Mouse (Mus musculus): Measurements from ENCODE around the gene Txlng. TPM values are rescaled to one million over a fixed set of nuclear protein-coding genes. Genes with fewer than 3 reads are reported as not detected.

Txlng gene
- polyA plus RNA-seq (2012; rRNA removed): 13.4 and 13.9 TPM in 2 replicates

DNA sequence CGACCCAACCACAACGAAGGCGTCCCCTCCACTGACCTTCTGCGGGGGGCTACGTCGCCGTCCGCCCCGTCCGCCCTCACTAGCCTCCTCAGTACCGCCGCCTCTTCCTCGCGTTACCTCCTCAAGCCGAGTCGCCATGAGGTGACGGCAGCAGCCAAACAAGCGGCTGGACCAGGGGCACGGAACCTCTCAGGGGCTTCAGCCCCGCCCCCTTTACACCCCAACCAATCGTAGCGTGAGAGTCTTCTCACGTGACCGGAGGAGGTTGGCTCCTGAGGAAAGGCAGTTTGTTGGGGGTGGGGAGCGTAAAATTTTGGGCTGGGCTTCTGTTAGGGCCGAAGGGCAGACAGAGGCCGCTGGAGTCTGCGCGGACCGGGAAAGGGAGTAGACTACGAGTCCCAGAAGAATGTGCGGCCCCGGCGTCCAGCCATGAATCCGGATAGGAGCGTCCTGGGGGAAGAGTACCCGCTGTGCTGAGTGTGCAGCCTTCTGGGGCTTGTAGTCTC lies at the start of gene Txlng:
TSS of gene Txlng (minus strand) at position 252 of the 506 bp plus-strand sequence.
- H3K4me1 ChIP-seq (ENCODE audit: control insufficient read depth, insufficient read depth, low read length): no peaks in the 10 kb centered on the region
- peak within 1 kb of the TSS; percentile 89 for H3K4me3 ChIP-seq (replicated peaks; ENCODE audit: insufficient read depth, low read depth, low read length)
- WGBS: 7% methylated on average over 37 of the region's 37 CpGs
- H3K27me3 ChIP-seq (ENCODE audit: control insufficient read depth, insufficient read depth, low read length): no peaks in the 10 kb centered on the region
- peak; percentile 93 to 98 for DNase-seq
- peak within 1 kb of the TSS; percentile 21; the same call in 1 of the 2 replicates for H3K27ac ChIP-seq (ENCODE audit: insufficient read depth, low read length)
- TF ChIP-seq POLR2A (IDR thresholded peaks at IDR 0.05; ENCODE audit: borderline replicate concordance, insufficient read depth, low read length) (peak; percentile 79), CTCF (IDR thresholded peaks at IDR 0.05; ENCODE audit: borderline replicate concordance, insufficient read depth, low read depth, low read length) (no peak)

DNA sequence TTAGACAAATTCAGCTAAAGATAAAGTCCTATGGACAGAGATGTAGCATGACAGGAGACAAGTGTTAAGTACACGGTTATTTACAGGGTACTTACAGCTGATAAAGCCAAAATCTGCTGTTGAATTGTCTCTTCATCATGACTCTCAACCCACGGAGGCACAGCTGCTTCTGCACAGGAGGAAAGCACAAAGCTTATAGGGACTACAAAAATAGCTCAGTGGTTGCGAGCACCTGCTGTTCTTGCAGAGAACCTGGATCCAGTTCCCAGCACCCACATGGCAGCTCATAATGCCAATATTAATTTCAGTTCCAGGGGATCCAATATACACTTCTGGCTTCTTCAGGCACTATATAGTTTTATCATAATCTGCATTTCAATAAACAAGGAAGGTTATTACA lies 49.0 kb upstream of the Txlng start:
- WGBS: 54% methylated on average over 3 of the region's 3 CpGs

DNA sequence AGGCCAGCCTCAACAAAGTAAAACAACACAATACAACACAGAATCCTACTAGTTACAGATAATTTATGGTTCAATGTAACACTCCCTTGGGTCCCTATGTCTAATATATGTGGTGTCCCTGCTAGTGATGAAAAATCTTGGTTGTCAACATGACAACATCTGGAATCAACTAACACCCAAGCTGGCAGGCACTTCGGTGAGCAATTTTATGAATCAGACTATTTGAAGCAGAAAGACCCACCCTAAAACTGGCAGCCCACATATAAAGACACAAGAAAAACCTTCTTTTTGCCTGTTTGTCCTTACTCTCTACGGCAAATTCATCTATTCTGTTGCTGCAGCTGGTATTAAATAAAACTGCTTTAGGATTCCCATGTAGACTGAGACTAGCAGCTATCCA lies 44.5 kb upstream of the Txlng start:
- DNase-seq: no peak
- no peak for TF ChIP-seq POLR2A (IDR thresholded peaks at IDR 0.05; ENCODE audit: borderline replicate concordance, insufficient read depth, low read length)
- no peak for TF ChIP-seq CTCF (IDR thresholded peaks at IDR 0.05; ENCODE audit: borderline replicate concordance, insufficient read depth, low read depth, low read length)
- Histone ChIP-seq H3K4me1 (ENCODE audit: control insufficient read depth, insufficient read depth, low read length) (no peaks in the 10 kb centered on the region), H3K27me3 (ENCODE audit: control insufficient read depth, insufficient read depth, low read length) (no peaks in the 10 kb centered on the region), H3K4me3 (replicated peaks; ENCODE audit: insufficient read depth, low read depth, low read length) (no peak overlapping the region), H3K27ac (ENCODE audit: insufficient read depth, low read length) (no peak overlapping the region)
- WGBS: 87% methylated on average over 2 of the region's 2 CpGs

More for the DNA sequence above, 49.0 kb upstream of the Txlng start:
- no peak for DNase-seq
- Histone ChIP-seq H3K4me3 (replicated peaks; ENCODE audit: insufficient read depth, low read depth, low read length) (no peak overlapping the region), H3K4me1 (ENCODE audit: control insufficient read depth, insufficient read depth, low read length) (no peaks in the 10 kb centered on the region), H3K27ac (ENCODE audit: insufficient read depth, low read length) (no peak overlapping the region), H3K27me3 (ENCODE audit: control insufficient read depth, insufficient read depth, low read length) (no peaks in the 10 kb centered on the region)
- TF ChIP-seq CTCF (IDR thresholded peaks at IDR 0.05; ENCODE audit: borderline replicate concordance, insufficient read depth, low read depth, low read length) (no peak), POLR2A (IDR thresholded peaks at IDR 0.05; ENCODE audit: borderline replicate concordance, insufficient read depth, low read length) (no peak)

DNA sequence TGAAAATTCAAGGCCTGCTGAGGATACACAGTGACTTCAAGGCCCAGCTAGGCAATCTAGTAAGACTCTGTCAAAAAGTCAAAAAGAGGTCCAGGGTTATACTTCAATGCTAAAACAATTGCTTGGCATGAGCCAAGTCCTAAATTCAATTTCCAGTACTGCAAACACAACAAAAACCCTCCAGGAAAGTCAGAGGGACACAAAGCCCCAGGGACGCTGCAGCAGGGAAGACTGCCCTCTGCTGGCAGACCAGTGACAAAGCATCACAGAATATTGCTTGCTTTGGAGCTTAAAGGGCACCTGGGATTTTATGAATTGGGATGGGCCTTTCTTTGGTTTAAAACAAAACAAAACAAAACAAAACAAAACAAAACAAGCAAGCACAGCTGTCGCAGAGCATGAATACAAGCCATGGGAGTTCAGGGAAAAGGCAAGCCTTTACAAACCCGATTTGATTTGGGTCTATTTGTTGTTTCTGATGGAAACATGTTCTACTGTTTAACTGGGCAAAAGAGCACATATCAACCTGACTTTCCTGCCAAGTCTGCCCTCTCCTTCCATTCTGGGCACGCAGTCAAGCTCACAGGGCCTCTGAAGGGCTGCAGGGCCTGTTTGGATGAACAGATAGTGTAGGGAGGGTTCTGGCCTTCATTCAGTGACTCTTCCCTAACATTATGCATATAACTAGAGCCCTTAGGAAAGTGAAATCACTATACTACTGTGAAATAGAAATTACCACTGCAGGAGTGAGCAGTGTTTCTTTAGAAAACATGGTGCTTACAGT lies 42.7 kb upstream of the Txlng start:
- no peaks in the 10 kb centered on the region for H3K27me3 ChIP-seq (ENCODE audit: control insufficient read depth, insufficient read depth, low read length)
- H3K4me1 ChIP-seq (ENCODE audit: control insufficient read depth, insufficient read depth, low read length): no peaks in the 10 kb centered on the region
- no peak overlapping the region for H3K4me3 ChIP-seq (replicated peaks; ENCODE audit: insufficient read depth, low read depth, low read length)
- 23% methylated on average over 4 of the region's 4 CpGs for WGBS
- no peak overlapping the region for H3K27ac ChIP-seq (ENCODE audit: insufficient read depth, low read length)
- TF ChIP-seq CTCF (IDR thresholded peaks at IDR 0.05; ENCODE audit: borderline replicate concordance, insufficient read depth, low read depth, low read length): peak; percentile 72
- no peak for TF ChIP-seq POLR2A (IDR thresholded peaks at IDR 0.05; ENCODE audit: borderline replicate concordance, insufficient read depth, low read length)
- DNase-seq: peak; percentile 20 to 23

DNA sequence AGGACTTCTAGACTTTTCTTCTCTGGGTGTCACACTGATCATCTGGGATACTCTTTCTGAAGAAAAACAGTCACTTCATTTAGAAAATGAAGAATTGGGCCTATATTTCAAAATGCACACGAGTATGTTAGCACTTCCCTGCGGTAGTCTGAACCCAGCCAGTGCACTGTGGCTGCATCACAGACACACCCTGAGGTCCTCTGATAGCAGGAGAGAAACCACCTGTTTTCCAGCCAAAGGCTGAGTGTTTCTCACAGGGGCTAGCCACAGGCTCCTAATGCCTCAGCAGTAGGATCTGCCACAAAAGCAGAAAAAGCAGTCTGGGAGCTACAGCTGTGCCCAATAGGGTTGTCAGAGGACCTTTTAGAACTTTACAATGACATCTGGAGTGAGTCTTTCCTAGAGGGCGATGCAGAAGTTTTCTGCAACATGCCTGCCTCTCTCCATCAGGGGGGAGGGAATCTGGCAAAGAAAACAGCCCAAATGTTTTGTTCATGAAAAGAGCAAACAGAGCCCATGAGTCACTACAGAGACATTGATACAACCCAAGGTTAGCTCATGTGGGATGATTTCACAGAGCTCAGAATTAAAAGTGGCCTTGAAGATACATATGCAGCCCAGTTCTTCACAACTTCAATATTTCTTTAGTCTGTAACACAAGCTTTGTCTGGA lies 39.2 kb upstream of the Txlng start:
- no peaks in the 10 kb centered on the region for H3K4me1 ChIP-seq (ENCODE audit: control insufficient read depth, insufficient read depth, low read length)
- no peaks in the 10 kb centered on the region for H3K27me3 ChIP-seq (ENCODE audit: control insufficient read depth, insufficient read depth, low read length)
- no peak for DNase-seq
- H3K4me3 ChIP-seq (replicated peaks; ENCODE audit: insufficient read depth, low read depth, low read length): no peak overlapping the region
- H3K27ac ChIP-seq (ENCODE audit: insufficient read depth, low read length): no peak overlapping the region
- 76% methylated on average over 3 of the region's 3 CpGs for WGBS
- TF ChIP-seq CTCF (IDR thresholded peaks at IDR 0.05; ENCODE audit: borderline replicate concordance, insufficient read depth, low read depth, low read length) (no peak), POLR2A (IDR thresholded peaks at IDR 0.05; ENCODE audit: borderline replicate concordance, insufficient read depth, low read length) (no peak)

DNA sequence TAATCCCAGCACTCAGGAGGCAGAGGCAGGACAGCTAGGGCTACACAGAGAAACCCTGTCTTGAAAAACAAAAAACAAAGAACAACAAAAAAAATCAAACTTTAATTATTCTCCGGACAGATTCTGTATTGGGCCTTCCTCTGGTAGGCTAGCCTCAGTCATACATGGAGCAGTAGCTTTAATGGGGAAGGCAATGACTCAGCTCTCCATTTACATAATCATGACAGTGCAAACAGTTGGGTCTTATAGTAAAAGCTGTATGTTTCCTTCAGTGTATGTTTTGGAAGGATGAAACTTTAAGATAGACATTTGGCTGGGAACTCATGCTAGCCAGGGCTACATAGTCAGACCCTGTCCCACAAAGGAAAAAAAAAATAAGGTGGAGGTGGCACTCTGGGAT lies 19.4 kb upstream of the Txlng start:
- no peaks in the 10 kb centered on the region for H3K27me3 ChIP-seq (ENCODE audit: control insufficient read depth, insufficient read depth, low read length)
- WGBS: 88% methylated on average over 1 of the region's 1 CpGs
- H3K27ac ChIP-seq (ENCODE audit: insufficient read depth, low read length): no peak overlapping the region
- TF ChIP-seq POLR2A (IDR thresholded peaks at IDR 0.05; ENCODE audit: borderline replicate concordance, insufficient read depth, low read length) (no peak), CTCF (IDR thresholded peaks at IDR 0.05; ENCODE audit: borderline replicate concordance, insufficient read depth, low read depth, low read length) (no peak)
- no peaks in the 10 kb centered on the region for H3K4me1 ChIP-seq (ENCODE audit: control insufficient read depth, insufficient read depth, low read length)
- no peak overlapping the region for H3K4me3 ChIP-seq (replicated peaks; ENCODE audit: insufficient read depth, low read depth, low read length)
- no peak for DNase-seq

DNA sequence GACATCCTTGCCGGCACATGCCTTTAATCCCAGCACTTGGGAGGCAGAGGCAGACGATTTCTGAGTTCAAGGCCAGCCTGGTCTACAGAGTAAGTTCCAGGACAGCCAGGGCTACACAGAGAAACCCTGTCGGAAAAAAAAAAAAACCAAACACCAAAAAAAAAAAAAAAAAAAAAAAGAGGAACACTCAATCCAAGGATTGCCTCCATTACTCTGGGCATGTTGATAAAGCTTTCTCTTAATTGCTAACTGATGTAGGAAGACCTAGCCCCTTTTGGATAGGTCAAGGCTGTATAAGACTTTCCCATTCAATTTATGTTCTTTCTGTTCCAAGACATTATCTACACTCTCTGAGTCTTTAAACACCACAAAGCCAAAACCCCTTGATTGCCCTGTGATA lies 16.3 kb upstream of the Txlng start:
- no peak for DNase-seq
- Histone ChIP-seq H3K4me3 (replicated peaks; ENCODE audit: insufficient read depth, low read depth, low read length) (no peak overlapping the region), H3K27ac (ENCODE audit: insufficient read depth, low read length) (no peak overlapping the region), H3K4me1 (ENCODE audit: control insufficient read depth, insufficient read depth, low read length) (no peaks in the 10 kb centered on the region), H3K27me3 (ENCODE audit: control insufficient read depth, insufficient read depth, low read length) (no peaks in the 10 kb centered on the region)
- WGBS: 92% methylated on average over 3 of the region's 3 CpGs
- TF ChIP-seq POLR2A (IDR thresholded peaks at IDR 0.05; ENCODE audit: borderline replicate concordance, insufficient read depth, low read length): no peak
- TF ChIP-seq CTCF (IDR thresholded peaks at IDR 0.05; ENCODE audit: borderline replicate concordance, insufficient read depth, low read depth, low read length): no peak

Data from cerebellum, adult 2 months (tissue).